Comparison of ENCODE assay signal across 16 mouse cellular contexts in genomic region chr2:74559822-74560221, GRCm38 (mm10).
"Had no signal": no experiment of that assay in that cellular context is flagged by ENCODE, and none has a peak within 500 bp of the region (broad histone marks: within the 10 kb centered on the region; RNA-seq: fewer than 3 reads in every experiment).

No protein-coding gene starts in this region.

- H3K4me3 ChIP-seq: liver, embryonic 13.5 days; liver, embryonic 15.5 days; lung, embryonic 15.5 days; midbrain, embryonic 12.5 days; midbrain, embryonic 15.5 days; neural tube, embryonic 12.5 days had no signal

- ATAC-seq: liver, postnatal 0 days; lung, postnatal 0 days; midbrain, embryonic 15.5 days had no signal

- H3K4me2 ChIP-seq: liver, embryonic 13.5 days; liver, embryonic 15.5 days; lung, embryonic 15.5 days; midbrain, embryonic 12.5 days; midbrain, embryonic 15.5 days; neural tube, embryonic 12.5 days had no signal

- H3K9me3 ChIP-seq: liver, embryonic 13.5 days; liver, embryonic 15.5 days; lung, embryonic 15.5 days; midbrain, embryonic 12.5 days; midbrain, embryonic 15.5 days; neural tube, embryonic 12.5 days had no signal

- H3K36me3 ChIP-seq: midbrain, embryonic 15.5 days had no signal

- H3K9ac ChIP-seq: liver, embryonic 13.5 days; liver, embryonic 15.5 days; liver, postnatal 0 days; lung, embryonic 15.5 days; midbrain, embryonic 12.5 days; midbrain, embryonic 15.5 days; neural tube, embryonic 12.5 days had no signal

- H3K27ac ChIP-seq: liver, embryonic 13.5 days; liver, embryonic 15.5 days; lung, embryonic 15.5 days; macrophage; midbrain, embryonic 12.5 days; midbrain, embryonic 15.5 days; neural tube, embryonic 12.5 days had no signal

- DNase-seq: liver, embryonic 13.5 days; liver, postnatal 0 days; lung, adult 2 months; lung, postnatal 14 days; lung, postnatal 36 days; right cerebral cortex, postnatal 14 days; thymus, adult 18-20 months; thymus, postnatal 14 days; thymus, postnatal 36 days had no signal

- H3K4me1 ChIP-seq: liver, embryonic 13.5 days; liver, embryonic 15.5 days; lung, embryonic 15.5 days; midbrain, embryonic 15.5 days; neural tube, embryonic 12.5 days had no signal

- H3K27me3 ChIP-seq: liver, embryonic 13.5 days; liver, embryonic 15.5 days; lung, embryonic 15.5 days; midbrain, embryonic 12.5 days; midbrain, embryonic 15.5 days; neural tube, embryonic 12.5 days had no signal
